Mouse (Mus musculus) megakaryocyte, embryonic 14.5 days (primary cell): ENCODE data around the gene Slamf7.

ENCODE experiments used
- FLI1 ChIP-seq: IDR thresholded peaks from 2 replicates; pipeline ENCODE4 v1.6.1; 2012; ENCODE audit warnings: low read length, inconsistent platforms, mixed read lengths
- GATA1 ChIP-seq: IDR thresholded peaks from 3 replicates; pipeline ENCODE4 v1.6.1; 2012; ENCODE audit warnings: mixed read lengths, low read length, inconsistent platforms, borderline replicate concordance

DNA sequence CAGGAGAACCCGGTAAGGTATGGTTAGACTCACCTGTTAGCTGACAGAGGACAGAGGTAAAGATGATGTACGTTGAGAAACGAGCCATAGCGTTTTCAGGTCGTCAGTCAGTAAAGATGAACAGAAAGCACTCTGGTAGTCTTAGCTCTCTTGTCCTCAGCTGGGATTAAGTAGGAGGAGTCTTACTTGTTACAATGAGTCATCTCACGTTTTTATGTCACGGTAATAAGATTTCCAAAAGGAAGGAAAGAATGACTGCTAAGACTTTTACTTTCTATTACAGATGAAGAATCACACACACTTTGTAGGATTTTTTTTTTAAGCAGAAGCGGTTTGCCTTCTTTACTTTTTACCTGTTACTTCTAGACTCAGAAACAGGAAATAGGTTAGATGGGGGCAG lies 4.0 kb downstream of the Slamf7 start:
- TF ChIP-seq GATA1 (no peak), FLI1 (no peak)
